Mouse (Mus musculus) small intestine, adult 2 months (tissue): ENCODE measurements around the gene Crb2. TPM values are rescaled to one million over a fixed set of nuclear protein-coding genes. Genes with fewer than 3 reads are reported as not detected.

ENCODE experiments used
- H3K27ac ChIP-seq: fragments of 200-500 bp; 2 replicates; pipeline ENCODE4 v1.5.1; 2012; ENCODE audit warnings: low read depth, low read length, control low read depth, inconsistent platforms; ENCODE audit not compliant: insufficient read depth
- H3K27me3 ChIP-seq: fragments of 200-500 bp; 2 replicates; pipeline ENCODE4 v1.6.1; 2012; ENCODE audit warnings: mild to moderate bottlenecking, moderate library complexity, low read length, inconsistent platforms; ENCODE audit not compliant: control insufficient read depth, insufficient read depth
- H3K36me3 ChIP-seq: fragments of 200-500 bp; 2 replicates; pipeline ENCODE4 v1.6.1; 2012; ENCODE audit warnings: mild to moderate bottlenecking, low read length, control low read depth, inconsistent platforms; ENCODE audit not compliant: control insufficient read depth, insufficient read depth
- H3K4me1 ChIP-seq: fragments of 200-500 bp; 2 replicates; pipeline ENCODE4 v1.6.1; 2012; ENCODE audit warnings: low read length, inconsistent platforms, mixed read lengths; ENCODE audit not compliant: control insufficient read depth, insufficient read depth, insufficient read length
- H3K4me3 ChIP-seq: fragments of 200-500 bp; 2 replicates; pipeline ENCODE4 v1.5.1; 2012; ENCODE audit warnings: low read depth, mild to moderate bottlenecking, control low read depth, inconsistent platforms, low read length, moderate library complexity
- CTCF ChIP-seq: fragments of 200-500 bp; IDR thresholded peaks from 2 replicates; pipeline ENCODE4 v1.5.1; 2012; ENCODE audit warnings: low read depth, mild to moderate bottlenecking, control low read depth, inconsistent platforms, low read length, moderate library complexity, mixed read lengths; ENCODE audit not compliant: insufficient replicate concordance, insufficient read length; ENCODE audit errors: extremely low read depth
- POLR2A ChIP-seq: fragments of 200-500 bp; IDR thresholded peaks from 2 replicates; pipeline ENCODE4 v1.6.1; 2012; ENCODE audit warnings: low read depth, mild to moderate bottlenecking, control low read depth, inconsistent platforms, low read length, moderate library complexity
- WGBS: fragments of 180-500 bp; shearing (Covaris S2); methylation state at CpG from one replicate; pipeline ENCODE4 v1.1.7; 2018; 5-methylcytosine and 5-hydroxymethylcytosine counted together
- polyA plus RNA-seq: library from polyadenylated mRNA; depleted of rRNA; stranded (reverse); fragments of >200 nt; gene quantifications from 2 replicates; pipeline ENCODE4 v1.2.3, GENCODE M21; 2012

Gene Crb2
- polyA plus RNA-seq, 1 experiment, result 0.14 TPM

GRCm38 (mm10) chr2:37746293-37747049, 29.6 kb upstream of the Crb2 start:
- Histone ChIP-seq H3K4me1 (peaks cover 10% of the 10 kb centered on the region), H3K4me3 (no peak overlapping the region), H3K27me3 (no peaks in the 10 kb centered on the region), H3K27ac (no peak overlapping the region), H3K36me3 (no peaks in the 10 kb centered on the region)
- no peak for TF ChIP-seq CTCF
- TF ChIP-seq POLR2A, result no peak
- WGBS, result 49% methylated on average over 5 of the region's 5 CpGs

- Histone ChIP-seq H3K27me3 (no peaks in the 10 kb centered on the region), H3K4me1 (peaks cover 10% of the 10 kb centered on the region), H3K36me3 (no peaks in the 10 kb centered on the region), H3K4me3 (no peak overlapping the region), H3K27ac (no peak overlapping the region)
- 50% methylated on average over 2 of the region's 2 CpGs for WGBS
- TF ChIP-seq CTCF (no peak), POLR2A (no peak)
Measured at GRCm38 (mm10) chr2:37747909-37748308, 28.1 kb upstream of the Crb2 start.

- Histone ChIP-seq H3K4me3 (no peak overlapping the region), H3K27ac (no peak overlapping the region), H3K36me3 (no peaks in the 10 kb centered on the region), H3K4me1 (peaks cover 10% of the 10 kb centered on the region), H3K27me3 (no peaks in the 10 kb centered on the region)
- no peak for TF ChIP-seq CTCF
- TF ChIP-seq POLR2A, result no peak
- 47% methylated on average over 10 of the region's 10 CpGs for whole genome bisulfite sequencing
Measured at GRCm38 (mm10) chr2:37748442-37749066, 27.5 kb upstream of the Crb2 start.

- H3K4me3 ChIP-seq, result no peak overlapping the region
- H3K27me3 ChIP-seq, result no peaks in the 10 kb centered on the region
- no peak overlapping the region for H3K27ac ChIP-seq
- H3K36me3 ChIP-seq, result no peaks in the 10 kb centered on the region
- H3K4me1 ChIP-seq, result peaks cover 10% of the 10 kb centered on the region
- 74% methylated on average over 6 of the region's 6 CpGs for WGBS
- TF ChIP-seq CTCF (no peak), POLR2A (no peak)
Measured at GRCm38 (mm10) chr2:37749323-37749722, 26.7 kb upstream of the Crb2 start.

GRCm38 (mm10) chr2:37751114-37751513, 24.9 kb upstream of the Crb2 start:
- Histone ChIP-seq H3K4me1 (peaks cover 10% of the 10 kb centered on the region), H3K36me3 (no peaks in the 10 kb centered on the region), H3K4me3 (no peak overlapping the region), H3K27ac (no peak overlapping the region), H3K27me3 (no peaks in the 10 kb centered on the region)
- TF ChIP-seq POLR2A (no peak), CTCF (no peak)
- 82% methylated on average over 1 of the region's 1 CpGs for WGBS

GRCm38 (mm10) chr2:37756220-37756930, 19.7 kb upstream of the Crb2 start:
- H3K4me3 ChIP-seq, result no peak overlapping the region
- peaks cover 3% of the 10 kb centered on the region; the same call in 1 of the 2 replicates for H3K4me1 ChIP-seq
- TF ChIP-seq POLR2A (no peak), CTCF (no peak)
- H3K27ac ChIP-seq, result no peak overlapping the region
- H3K27me3 ChIP-seq, result no peaks in the 10 kb centered on the region
- H3K36me3 ChIP-seq, result no peaks in the 10 kb centered on the region
- WGBS, result 84% methylated on average over 2 of the region's 2 CpGs

- no peaks in the 10 kb centered on the region for H3K36me3 ChIP-seq
- peaks cover 3% of the 10 kb centered on the region; the same call in 1 of the 2 replicates for H3K4me1 ChIP-seq
- no peak for TF ChIP-seq POLR2A
- no peak for TF ChIP-seq CTCF
- no peaks in the 10 kb centered on the region for H3K27me3 ChIP-seq
- WGBS, result 69% methylated on average over 5 of the region's 5 CpGs
- H3K4me3 ChIP-seq, result no peak overlapping the region
- H3K27ac ChIP-seq, result no peak overlapping the region
Measured at GRCm38 (mm10) chr2:37757016-37757415, 19.0 kb upstream of the Crb2 start.
